Mouse (Mus musculus) embryonic facial prominence, embryonic 15.5 days (tissue): ENCODE data around the gene Ndufc1. TPM values are rescaled to one million over a fixed set of nuclear protein-coding genes. Genes with fewer than 3 reads are reported as not detected.
"Not testable (repeated sequence)": the region's sequence is repeated elsewhere in the genome, so short reads cannot be mapped to it uniquely, and the experiment has no call there.

Source experiments
- ATAC-seq: fragments of 200-750 bp; cut with Nextera tagmentation; 2 replicates; pipeline ENCODE4 v1.8.0; 2017; ENCODE audit warnings: low read depth, moderate TSS enrichment; ENCODE audit not compliant: insufficient number of reproducible peaks, low FRiP score, low TSS enrichment
- H3K27ac ChIP-seq: fragments of 300-500 bp; sonication (generic); replicated peaks from 2 replicates; pipeline ENCODE4 v1.5.1; 2015; ENCODE audit warnings: mild to moderate bottlenecking, inconsistent platforms
- H3K27me3 ChIP-seq: fragments of 300-500 bp; sonication (generic); 2 replicates; pipeline ENCODE4 v1.6.1; 2015; ENCODE audit warnings: inconsistent platforms
- H3K36me3 ChIP-seq: fragments of 300-500 bp; sonication (generic); 2 replicates; pipeline ENCODE4 v1.6.1; 2015; ENCODE audit warnings: mild to moderate bottlenecking, inconsistent platforms
- H3K4me1 ChIP-seq: fragments of 300-500 bp; sonication (generic); 2 replicates; pipeline ENCODE4 v1.6.1; 2015; ENCODE audit warnings: inconsistent platforms
- H3K4me2 ChIP-seq: fragments of 300-500 bp; sonication (generic); replicated peaks from 2 replicates; pipeline ENCODE4 v1.6.1; 2015; ENCODE audit warnings: mild to moderate bottlenecking, inconsistent platforms
- H3K4me3 ChIP-seq: fragments of 300-500 bp; sonication (generic); replicated peaks from 2 replicates; pipeline ENCODE4 v1.5.1; 2015; ENCODE audit warnings: mild to moderate bottlenecking, inconsistent platforms
- H3K9ac ChIP-seq: fragments of 300-500 bp; sonication (generic); 2 replicates; pipeline ENCODE4 v1.6.1; 2015; ENCODE audit warnings: inconsistent platforms
- H3K9me3 ChIP-seq: fragments of 300-500 bp; sonication (generic); replicated peaks from 2 replicates; pipeline ENCODE4 v1.6.1; 2016; ENCODE audit warnings: inconsistent platforms
- WGBS: fragments of 180-500 bp; shearing (Covaris S2); methylation state at CpG from one replicate; pipeline ENCODE4 v1.1.7; 2015; 5-methylcytosine and 5-hydroxymethylcytosine counted together
- polyA plus RNA-seq: library from polyadenylated mRNA; unstranded; fragments of >200 nt; fragmentation: Nextera tagmentation; extraction: Ambion mirVana; gene quantifications from 2 replicates; pipeline ENCODE4 v1.2.1, GENCODE M21; 2015

The Ndufc1 gene
- polyA plus RNA-seq, 1 experiment from 2014 or later = 635 TPM

DNA sequence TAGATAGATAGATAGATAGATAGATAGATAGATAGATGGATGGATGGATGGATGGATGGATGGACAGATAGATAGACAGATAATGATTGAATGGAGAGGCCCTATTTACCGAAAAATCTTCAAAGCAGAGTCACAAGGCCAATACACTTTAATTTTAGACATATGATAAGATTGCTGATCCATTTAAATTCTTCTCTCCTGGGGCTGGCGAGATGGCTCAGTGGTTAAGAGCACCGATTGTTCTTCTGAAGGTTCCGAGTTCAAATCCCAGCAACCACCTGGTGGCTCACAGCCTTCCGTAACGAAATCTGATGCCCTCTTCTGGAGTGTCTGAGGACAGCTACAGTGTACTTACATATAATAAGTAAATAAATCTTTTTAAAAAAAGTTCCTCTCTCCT is 53.8 kb downstream of the Ndufc1 start:
- H3K4me1 ChIP-seq, H3K27ac ChIP-seq, H3K9ac ChIP-seq, H3K4me3 ChIP-seq, H3K4me2 ChIP-seq, ATAC-seq, H3K27me3 ChIP-seq, H3K36me3 ChIP-seq, H3K9me3 ChIP-seq: not testable (repeated sequence)
- WGBS = 87% methylated on average over 6 of the region's 6 CpGs

Other genes starting within 250 kb of the Ndufc1 start
- gene Noct, start 184.5 kb downstream of the Ndufc1 start, polyA plus RNA-seq = 9.8 and 11.3 TPM in 2 replicates
- gene Elf2, start 68.3 kb downstream of the Ndufc1 start, polyA plus RNA-seq = 60.8 and 71.0 TPM in 2 replicates
- 4.8 and 5.7 TPM in 2 replicates for gene Mgarp, start 12.2 kb downstream of the Ndufc1 start, polyA plus RNA-seq
- 40.6 and 41.4 TPM in 2 replicates for gene Naa15, start 6.2 kb upstream of the Ndufc1 start, polyA plus RNA-seq
- gene Rab33b, start 74.9 kb upstream of the Ndufc1 start, polyA plus RNA-seq = 24.8 and 26.3 TPM in 2 replicates
- 3.6 and 4.2 TPM in 2 replicates for gene Setd7, start 151.9 kb upstream of the Ndufc1 start, polyA plus RNA-seq